Mouse (Mus musculus) forebrain, embryonic 14.5 days (tissue): Measurements from ENCODE around the gene Erfe. TPM values are rescaled to one million over a fixed set of nuclear protein-coding genes. Genes with fewer than 3 reads are reported as not detected.

Experiments
- ATAC-seq: fragments of 200-750 bp; cut with Nextera tagmentation; 2 replicates; pipeline ENCODE4 v1.8.0; 2017; ENCODE audit warnings: mild to moderate bottlenecking, moderate library complexity
- DNase-seq: peaks from one replicate; pipeline ENCODE4 v3.0.0-alpha.2; 2015; ENCODE audit warnings: low spot score
- H3K27ac ChIP-seq: fragments of 300-500 bp; sonication (generic); 2 replicates; pipeline ENCODE4 v1.5.1; 2014; ENCODE audit warnings: low read depth, mild to moderate bottlenecking, control low read depth, low read length, moderate library complexity
- H3K27me3 ChIP-seq: fragments of 300-500 bp; sonication (generic); replicated peaks from 2 replicates; pipeline ENCODE4 v1.6.1; 2014; ENCODE audit warnings: low read length, control low read depth, mixed read lengths; ENCODE audit not compliant: control insufficient read depth, insufficient read depth
- H3K36me3 ChIP-seq: fragments of 300-500 bp; sonication (generic); 2 replicates; pipeline ENCODE4 v1.6.1; 2014; ENCODE audit warnings: low read length, control low read depth; ENCODE audit not compliant: control insufficient read depth, insufficient read depth
- H3K4me1 ChIP-seq: fragments of 300-500 bp; sonication (generic); 2 replicates; pipeline ENCODE4 v1.6.1; 2014; ENCODE audit warnings: antibody characterized with exemption, low read length, control low read depth; ENCODE audit not compliant: control insufficient read depth, insufficient read depth
- H3K4me2 ChIP-seq: fragments of 300-500 bp; sonication (generic); 2 replicates; pipeline ENCODE4 v1.6.1; 2014; ENCODE audit warnings: mild to moderate bottlenecking, control low read depth, low read length
- H3K4me3 ChIP-seq: fragments of 300-500 bp; sonication (generic); 2 replicates; pipeline ENCODE4 v1.5.1; 2014; ENCODE audit warnings: low read depth, low read length, control low read depth
- H3K9ac ChIP-seq: fragments of 300-500 bp; sonication (generic); 2 replicates; pipeline ENCODE4 v1.6.1; 2014; ENCODE audit warnings: mild to moderate bottlenecking, low read length, control low read depth, moderate library complexity
- H3K9me3 ChIP-seq: fragments of 300-500 bp; sonication (generic); replicated peaks from 2 replicates; pipeline ENCODE4 v1.6.1; 2016; ENCODE audit warnings: low read length, control low read depth, mixed read lengths; ENCODE audit not compliant: control insufficient read depth
- WGBS: fragments of 180-500 bp; shearing (Covaris S2); extraction: QIAGEN DNeasy Blood & Tissue Kit; methylation state at CpG from one replicate; pipeline ENCODE4 v1.1.7; 2014; 5-methylcytosine and 5-hydroxymethylcytosine counted together
- polyA plus RNA-seq: library from polyadenylated mRNA; unstranded; fragments of >200 nt; fragmentation: Nextera tagmentation; extraction: Ambion mirVana; gene quantifications from 2 replicates; pipeline ENCODE4 v1.2.1, GENCODE M21; 2014

Erfe gene
- polyA plus RNA-seq, 1 experiment from 2014 or later = 0.27 TPM

- ATAC-seq = 0 out of 2 replicates have a peak, but pooled peaks have one; percentile 0
- Histone ChIP-seq H3K36me3 (peaks cover 21% of the 10 kb centered on the region), H3K9me3 (no peaks in the 10 kb centered on the region), H3K4me3 (peak overlapping the region; percentile 88), H3K4me1 (peaks cover 15% of the 10 kb centered on the region), H3K4me2 (peak overlapping the region; percentile 96), H3K27ac (peak overlapping the region; percentile 83; the same call in 1 of the 2 replicates), H3K27me3 (no peaks in the 10 kb centered on the region), H3K9ac (peak overlapping the region; percentile 88)
- under 1% methylated on average over 12 of the region's 12 CpGs for WGBS
- DNase-seq = no peak
These were observed 31.7 kb downstream of the Erfe start for GRCm38 (mm10) chr1:91397927-91398259.

- no peaks in the 10 kb centered on the region for H3K9me3 ChIP-seq
- peaks cover 16% of the 10 kb centered on the region for H3K36me3 ChIP-seq
- H3K27ac ChIP-seq = peak within 1 kb of the TSS; percentile 83
- peak within 1 kb of the TSS; percentile 88 for H3K4me3 ChIP-seq
- H3K9ac ChIP-seq = peak within 1 kb of the TSS; percentile 88
- H3K4me2 ChIP-seq = peak within 1 kb of the TSS; percentile 96
- under 1% methylated on average over 83 of the region's 91 CpGs for WGBS
- ATAC-seq (peak; percentile 97), DNase-seq (peak; percentile 93)
- H3K4me1 ChIP-seq = peaks cover 15% of the 10 kb centered on the region
- H3K27me3 ChIP-seq = no peaks in the 10 kb centered on the region
These were observed 32.2 kb downstream of the Erfe start, which contains the start of gene Ilkap for GRCm38 (mm10) chr1:91398260-91399062. TSS of gene Ilkap (minus strand) at chr1:91398815.

GRCm38 (mm10) chr1:91404976-91405375 is 38.7 kb downstream of the Erfe start:
- no peaks in the 10 kb centered on the region for H3K9me3 ChIP-seq
- no peaks in the 10 kb centered on the region for H3K36me3 ChIP-seq
- H3K27ac ChIP-seq = no peak overlapping the region
- WGBS = 38% methylated on average over 1 of the region's 1 CpGs
- DNase-seq (no peak), ATAC-seq (no peak)
- H3K4me3 ChIP-seq = no peak overlapping the region
- H3K4me2 ChIP-seq = no peak overlapping the region
- H3K9ac ChIP-seq = no peak overlapping the region
- H3K27me3 ChIP-seq = no peaks in the 10 kb centered on the region
- no peaks in the 10 kb centered on the region for H3K4me1 ChIP-seq

DNA sequence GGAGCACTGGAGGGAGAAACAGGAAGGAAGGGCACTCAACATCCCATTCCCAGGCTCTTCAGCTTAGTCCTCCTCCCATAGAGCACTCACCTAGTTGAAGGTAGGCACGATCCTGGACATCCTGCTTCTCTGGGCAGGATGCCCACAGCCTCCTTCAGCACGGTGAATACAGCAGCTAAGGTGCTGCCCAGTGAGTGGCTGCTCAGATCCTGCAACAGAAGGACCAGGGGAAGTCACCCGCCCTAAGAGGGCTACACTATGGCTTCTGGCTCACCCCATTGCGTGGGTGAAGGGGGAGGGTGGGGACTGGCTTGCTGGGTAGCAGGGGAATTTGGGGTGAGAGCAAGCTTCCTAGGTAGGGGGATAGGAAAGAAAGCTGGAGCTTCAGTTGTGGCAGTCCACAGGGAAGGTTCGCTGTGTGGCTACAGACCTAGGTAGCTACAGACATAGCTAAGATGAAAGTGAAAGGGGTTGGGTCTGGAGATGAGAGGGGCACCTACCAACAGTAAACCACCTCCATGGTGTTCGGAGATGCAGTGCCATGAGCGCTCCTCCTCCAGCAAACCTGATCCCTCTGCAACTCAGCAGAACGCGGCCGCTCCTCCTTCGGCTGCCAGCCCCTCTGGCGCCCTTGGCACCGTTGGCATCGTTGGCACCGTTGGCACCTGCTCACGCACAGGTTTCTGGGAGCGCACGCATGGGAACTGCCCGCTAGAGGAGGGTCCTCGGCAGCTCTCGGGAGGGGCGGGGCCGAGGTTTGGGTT is 39.4 kb downstream of the Erfe start:
- Histone ChIP-seq H3K4me2 (no peak overlapping the region), H3K4me3 (no peak overlapping the region), H3K4me1 (no peaks in the 10 kb centered on the region), H3K27ac (no peak overlapping the region), H3K36me3 (no peaks in the 10 kb centered on the region), H3K9me3 (no peaks in the 10 kb centered on the region), H3K9ac (no peak overlapping the region), H3K27me3 (no peaks in the 10 kb centered on the region)
- 55% methylated on average over 23 of the region's 23 CpGs for WGBS
- DNase-seq = peak; percentile 34
- ATAC-seq = peak; percentile 48; the same call in 1 of the 2 replicates

DNA sequence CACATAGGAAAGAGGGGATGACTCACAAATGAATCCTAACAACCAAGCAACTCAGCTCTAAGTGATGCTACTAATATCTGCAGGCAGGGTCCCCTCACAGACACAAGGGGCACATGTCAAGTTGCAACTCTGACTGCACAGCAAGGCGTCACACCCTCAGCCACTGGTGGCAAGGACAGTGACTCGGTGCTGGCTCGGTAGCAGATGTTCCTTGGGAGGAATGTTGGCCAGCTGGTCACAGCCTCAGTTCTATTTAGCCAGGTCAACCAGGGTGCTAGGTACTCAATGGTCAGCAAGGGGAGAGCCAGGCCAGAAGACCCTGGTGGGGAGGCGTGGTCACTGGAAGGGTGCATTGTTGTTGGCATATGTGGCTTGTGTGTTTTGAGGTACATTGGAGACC is 41.6 kb downstream of the Erfe start:
- DNase-seq (no peak), ATAC-seq (no peak)
- H3K9ac ChIP-seq = no peak overlapping the region
- no peak overlapping the region for H3K4me3 ChIP-seq
- H3K36me3 ChIP-seq = no peaks in the 10 kb centered on the region
- no peaks in the 10 kb centered on the region for H3K9me3 ChIP-seq
- no peaks in the 10 kb centered on the region for H3K27me3 ChIP-seq
- peaks cover 15% of the 10 kb centered on the region for H3K4me1 ChIP-seq
- 90% methylated on average over 4 of the region's 4 CpGs for WGBS
- H3K4me2 ChIP-seq = no peak overlapping the region
- no peak overlapping the region for H3K27ac ChIP-seq

DNA sequence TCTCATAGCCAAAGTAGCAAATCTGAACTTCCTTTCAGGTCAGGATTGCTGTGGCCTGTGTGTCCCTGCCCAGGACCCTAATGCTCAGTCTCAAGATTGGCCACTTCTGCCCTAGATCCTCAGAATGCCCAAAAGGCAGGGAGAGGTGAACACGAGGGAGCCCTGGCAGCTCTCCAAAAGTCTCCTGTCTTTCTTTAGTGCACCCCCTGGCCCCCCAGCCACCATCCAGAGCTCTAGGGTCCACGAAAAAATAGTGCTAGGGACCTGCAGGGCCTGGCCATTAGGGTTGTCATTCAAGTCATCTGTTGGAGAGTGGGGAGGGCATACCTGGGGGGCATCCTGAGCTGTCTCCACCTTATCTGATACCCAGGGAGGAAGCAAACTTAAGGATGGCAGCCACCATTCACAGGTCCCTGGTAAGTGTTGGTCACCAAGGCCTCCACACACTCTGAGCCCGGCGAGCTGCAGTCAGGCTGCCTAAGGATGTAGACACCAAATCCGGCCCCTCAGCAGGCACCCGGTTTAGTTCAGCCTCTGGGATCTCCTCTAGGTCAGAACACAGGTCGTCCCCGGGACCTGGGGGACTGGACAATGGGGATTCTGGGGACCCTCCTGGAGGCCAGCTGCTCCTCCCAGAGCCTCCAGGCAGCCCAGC is 45.5 kb downstream of the Erfe start:
- Histone ChIP-seq H3K9ac (peak overlapping the region; percentile 93), H3K4me1 (peaks cover 33% of the 10 kb centered on the region), H3K36me3 (no peaks in the 10 kb centered on the region), H3K27ac (no peak overlapping the region), H3K9me3 (no peaks in the 10 kb centered on the region), H3K27me3 (no peaks in the 10 kb centered on the region), H3K4me2 (peak overlapping the region; percentile 88), H3K4me3 (peak overlapping the region; percentile 71)
- ATAC-seq = no peak
- 42% methylated on average over 8 of the region's 8 CpGs for WGBS
- DNase-seq = no peak

GRCm38 (mm10) chr1:91412286-91413029 is 46.2 kb downstream of the Erfe start:
- DNase-seq = peak; percentile 48
- 2% methylated on average over 57 of the region's 65 CpGs for WGBS

GRCm38 (mm10) chr1:91413030-91413506 is 46.8 kb downstream of the Erfe start:
- no peaks in the 10 kb centered on the region for H3K27me3 ChIP-seq
- DNase-seq (peak; percentile 99), ATAC-seq (peak; percentile 89)
- H3K4me3 ChIP-seq = peak overlapping the region; percentile 71
- peaks cover 33% of the 10 kb centered on the region for H3K4me1 ChIP-seq
- H3K36me3 ChIP-seq = 0 out of 2 replicates have a peak, but pooled peaks cover 7% of the 10 kb centered on the region
- under 1% methylated on average over 34 of the region's 34 CpGs for WGBS
- peak overlapping the region; percentile 93 for H3K9ac ChIP-seq
- H3K27ac ChIP-seq = peak overlapping the region; percentile 97
- H3K4me2 ChIP-seq = peak overlapping the region; percentile 88
- no peaks in the 10 kb centered on the region for H3K9me3 ChIP-seq

More at GRCm38 (mm10) chr1:91412286-91413029, 46.2 kb downstream of the Erfe start:
- Histone ChIP-seq H3K36me3 (0 out of 2 replicates have a peak, but pooled peaks cover 2% of the 10 kb centered on the region), H3K4me3 (peak overlapping the region; percentile 71), H3K4me1 (peaks cover 33% of the 10 kb centered on the region), H3K27ac (peak overlapping the region; percentile 97), H3K9ac (peak overlapping the region; percentile 93), H3K27me3 (no peaks in the 10 kb centered on the region), H3K4me2 (peak overlapping the region; percentile 88), H3K9me3 (no peaks in the 10 kb centered on the region)
- peak; percentile 18; the same call in 1 of the 2 replicates for ATAC-seq
